Mouse (Mus musculus): Measurements from ENCODE around the gene Zfp575. TPM values are rescaled to one million over a fixed set of nuclear protein-coding genes. Genes with fewer than 3 reads are reported as not detected.
A peak's percentile ranks its signal among the peaks of the same experiment; 100 is the strongest.

The Zfp575 gene
- total RNA-seq, 2 experiments from 2014 or later: 0.12 TPM; not detected in 1

- no peak for ATAC-seq (replicated peaks; ENCODE audit: poor library complexity)
Measured at GRCm38 (mm10) chr7:24565627-24566026, 21.8 kb downstream of the Zfp575 start.

GRCm38 (mm10) chr7:24564607-24565265, 22.7 kb downstream of the Zfp575 start:
- peak; percentile 99 for ATAC-seq (replicated peaks; ENCODE audit: poor library complexity)

GRCm38 (mm10) chr7:24563837-24564206, 23.6 kb downstream of the Zfp575 start:
- ATAC-seq (replicated peaks; ENCODE audit: poor library complexity): no peak

GRCm38 (mm10) chr7:24563191-24563836, 24.1 kb downstream of the Zfp575 start:
- no peak for ATAC-seq (replicated peaks; ENCODE audit: poor library complexity)

GRCm38 (mm10) chr7:24561450-24561849, 26.0 kb downstream of the Zfp575 start:
- no peak for ATAC-seq (replicated peaks; ENCODE audit: poor library complexity)

GRCm38 (mm10) chr7:24555786-24556185, 31.7 kb downstream of the Zfp575 start:
- no peak for ATAC-seq (replicated peaks; ENCODE audit: poor library complexity)

- ATAC-seq (replicated peaks; ENCODE audit: poor library complexity): 0 out of 2 replicates have a peak, but pooled peaks have one; percentile 37
Measured at GRCm38 (mm10) chr7:24551985-24552759, 35.3 kb downstream of the Zfp575 start.

- no peak for ATAC-seq (replicated peaks; ENCODE audit: poor library complexity)
Measured at GRCm38 (mm10) chr7:24547534-24548036, 39.9 kb downstream of the Zfp575 start.

- ATAC-seq (replicated peaks; ENCODE audit: poor library complexity): peak; percentile 100
Measured at GRCm38 (mm10) chr7:24546634-24547389, 40.6 kb downstream of the Zfp575 start.

- 0 out of 2 replicates have a peak, but pooled peaks have one; percentile 1 for ATAC-seq (replicated peaks; ENCODE audit: poor library complexity)
Measured at GRCm38 (mm10) chr7:24546068-24546614, 41.3 kb downstream of the Zfp575 start, which contains the start of the genes Pinlyp and Xrcc1. Gene Pinlyp (minus strand): TSS chr7:24546118. Gene Xrcc1 (plus strand): TSS chr7:24546289.

- ATAC-seq (replicated peaks; ENCODE audit: poor library complexity): no peak
Measured at GRCm38 (mm10) chr7:24544506-24544905, 42.9 kb downstream of the Zfp575 start.

GRCm38 (mm10) chr7:24539686-24540085, 47.8 kb downstream of the Zfp575 start:
- ATAC-seq (replicated peaks; ENCODE audit: poor library complexity): no peak

- peak; percentile 83 for ATAC-seq (replicated peaks; ENCODE audit: poor library complexity)
Measured at GRCm38 (mm10) chr7:24538701-24539100, 48.7 kb downstream of the Zfp575 start.

GRCm38 (mm10) chr7:24538154-24538553, 49.3 kb downstream of the Zfp575 start:
- no peak for ATAC-seq (replicated peaks; ENCODE audit: poor library complexity)

- no peak for ATAC-seq (replicated peaks; ENCODE audit: poor library complexity)
Measured at GRCm38 (mm10) chr7:24537591-24537990, 49.9 kb downstream of the Zfp575 start.

GRCm38 (mm10) chr7:24537081-24537480, 50.4 kb downstream of the Zfp575 start:
- no peak for ATAC-seq (replicated peaks; ENCODE audit: poor library complexity)

GRCm38 (mm10) chr7:24534301-24534700, 53.1 kb downstream of the Zfp575 start:
- ATAC-seq (replicated peaks; ENCODE audit: poor library complexity): no peak
